Mouse (Mus musculus): ENCODE results near the gene Mlh1. TPM values are rescaled to one million over a fixed set of nuclear protein-coding genes. Genes with fewer than 3 reads are reported as not detected.

Gene Mlh1
- polyA plus RNA-seq (2015; fragmentation: Nextera tagmentation; extraction: Ambion mirVana): 35.0 and 37.3 TPM in 2 replicates

DNA sequence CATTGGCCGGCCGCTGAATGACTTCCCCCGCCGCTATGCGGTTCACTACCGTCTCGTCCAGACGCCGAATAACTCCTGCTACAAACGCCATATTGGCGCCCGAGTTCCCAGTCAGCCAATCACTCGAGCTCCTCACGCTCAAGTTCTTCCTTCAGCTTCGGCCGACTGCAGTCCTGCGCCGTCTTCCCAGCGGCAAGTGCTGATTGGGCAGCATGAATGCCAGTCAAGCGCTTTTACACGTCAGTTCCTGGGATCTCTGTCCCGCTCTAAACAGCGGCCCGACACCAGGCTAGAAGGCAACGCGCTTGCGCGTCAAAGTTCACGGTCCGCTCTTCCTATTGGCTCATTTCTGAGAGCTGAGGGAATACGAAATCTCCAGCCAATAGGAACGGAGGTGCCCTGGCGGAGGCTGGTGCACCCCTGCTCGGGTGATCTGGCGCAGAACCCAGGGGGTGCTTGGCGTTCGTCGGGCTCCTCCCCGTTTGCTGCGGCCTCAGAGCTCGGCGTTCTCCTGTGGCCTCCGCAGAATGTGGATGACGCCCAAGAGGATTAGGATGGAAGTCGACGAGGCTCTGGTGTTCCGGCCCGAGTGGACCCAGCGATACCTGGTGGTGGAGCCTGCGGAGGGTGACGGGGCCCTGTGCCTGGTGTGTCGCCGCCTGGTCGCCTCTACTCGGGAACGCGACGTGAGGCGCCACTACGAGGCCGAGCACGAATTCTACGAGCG is at the start of gene Mlh1, which contains the start of gene Epm2aip1:
Gene Mlh1 (minus strand): TSS at position 358 of the 727 bp plus-strand sequence.
Gene Epm2aip1 (plus strand): TSS at position 496 of the 727 bp plus-strand sequence.
- WGBS: under 1% methylated on average over 63 of the region's 64 CpGs
- H3K9ac ChIP-seq (ENCODE audit: low read length): peak within 1 kb of the TSS; percentile 97
- peak within 1 kb of the TSS; percentile 98 for H3K4me3 ChIP-seq (ENCODE audit: low read length)
- ATAC-seq (ENCODE audit: low read depth): peak; percentile 99
- H3K27ac ChIP-seq (ENCODE audit: low read length): peak within 1 kb of the TSS; percentile 98
- H3K4me2 ChIP-seq (ENCODE audit: low read depth, low read length): peak within 1 kb of the TSS; percentile 83
- H3K4me1 ChIP-seq (replicated peaks; ENCODE audit: control insufficient read depth, insufficient read depth, low read length): peaks cover 33% of the 10 kb centered on the region
- H3K9me3 ChIP-seq (ENCODE audit: control insufficient read depth, low read length): no peaks in the 10 kb centered on the region
- no peaks in the 10 kb centered on the region for H3K27me3 ChIP-seq (ENCODE audit: control insufficient read depth, insufficient read depth, low read depth, low read length)
- peaks cover 3% of the 10 kb centered on the region; the same call in 1 of the 2 replicates for H3K36me3 ChIP-seq (ENCODE audit: control insufficient read depth, insufficient read depth, low read length)

DNA sequence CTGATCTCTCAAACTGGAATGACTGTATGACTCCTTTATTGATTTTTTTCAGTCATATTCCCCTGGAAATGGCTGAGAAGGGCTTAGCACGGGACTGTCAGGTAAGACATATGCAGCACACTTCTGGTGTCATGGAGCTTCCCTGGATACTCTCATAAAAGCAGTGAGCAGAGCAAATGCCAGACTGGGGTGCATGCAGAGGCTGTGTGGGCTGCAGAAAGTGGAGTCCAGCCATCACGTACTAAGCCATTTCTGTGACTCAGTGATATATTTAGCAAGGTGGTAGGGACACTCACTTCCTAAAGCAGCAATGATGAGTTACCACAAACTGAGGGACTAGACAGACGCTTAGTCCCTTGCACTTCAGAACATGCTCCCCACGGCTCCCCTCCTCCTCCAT is 49.3 kb upstream of the Mlh1 start:
- no peak overlapping the region for H3K4me2 ChIP-seq (ENCODE audit: low read depth, low read length)
- H3K27ac ChIP-seq (ENCODE audit: low read length): no peak overlapping the region
- no peak for ATAC-seq (ENCODE audit: low read depth)
- H3K27me3 ChIP-seq (ENCODE audit: control insufficient read depth, insufficient read depth, low read depth, low read length): no peaks in the 10 kb centered on the region
- no peaks in the 10 kb centered on the region for H3K4me1 ChIP-seq (replicated peaks; ENCODE audit: control insufficient read depth, insufficient read depth, low read length)
- H3K4me3 ChIP-seq (ENCODE audit: low read length): no peak overlapping the region
- WGBS: 66% methylated on average over 4 of the region's 4 CpGs
- no peak overlapping the region for H3K9ac ChIP-seq (ENCODE audit: low read length)
- no peaks in the 10 kb centered on the region for H3K9me3 ChIP-seq (ENCODE audit: control insufficient read depth, low read length)
- no peaks in the 10 kb centered on the region for H3K36me3 ChIP-seq (ENCODE audit: control insufficient read depth, insufficient read depth, low read length)

DNA sequence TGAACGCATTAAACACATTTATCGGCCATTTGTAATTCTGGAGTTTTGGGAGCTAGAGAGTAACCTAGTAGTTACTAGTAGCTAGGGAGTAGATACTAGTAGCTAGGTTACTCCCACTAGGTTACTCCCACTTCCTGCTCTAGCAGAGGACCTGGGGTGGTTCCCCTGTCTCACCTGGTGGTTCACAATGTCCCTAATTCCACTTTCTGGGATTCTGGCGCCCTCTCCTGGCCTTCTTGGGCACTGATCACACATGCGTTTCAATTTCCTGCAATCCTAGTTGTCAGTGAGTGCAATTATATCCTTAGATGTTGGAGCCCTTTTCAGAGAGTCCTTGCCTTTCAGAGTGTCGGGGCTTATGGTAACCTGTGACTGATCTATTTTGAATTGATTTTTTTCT is 42.6 kb upstream of the Mlh1 start:
- Histone ChIP-seq H3K27me3 (ENCODE audit: control insufficient read depth, insufficient read depth, low read depth, low read length) (peaks cover 46% of the 10 kb centered on the region), H3K4me2 (ENCODE audit: low read depth, low read length) (no peak overlapping the region), H3K4me3 (ENCODE audit: low read length) (no peak overlapping the region), H3K27ac (ENCODE audit: low read length) (no peak overlapping the region), H3K36me3 (ENCODE audit: control insufficient read depth, insufficient read depth, low read length) (no peaks in the 10 kb centered on the region), H3K9ac (ENCODE audit: low read length) (no peak overlapping the region), H3K9me3 (ENCODE audit: control insufficient read depth, low read length) (0 out of 2 replicates have a peak, but pooled peaks cover 2% of the 10 kb centered on the region), H3K4me1 (replicated peaks; ENCODE audit: control insufficient read depth, insufficient read depth, low read length) (peaks cover 13% of the 10 kb centered on the region)
- ATAC-seq (ENCODE audit: low read depth): no peak
- WGBS: 38% methylated on average over 5 of the region's 5 CpGs

DNA sequence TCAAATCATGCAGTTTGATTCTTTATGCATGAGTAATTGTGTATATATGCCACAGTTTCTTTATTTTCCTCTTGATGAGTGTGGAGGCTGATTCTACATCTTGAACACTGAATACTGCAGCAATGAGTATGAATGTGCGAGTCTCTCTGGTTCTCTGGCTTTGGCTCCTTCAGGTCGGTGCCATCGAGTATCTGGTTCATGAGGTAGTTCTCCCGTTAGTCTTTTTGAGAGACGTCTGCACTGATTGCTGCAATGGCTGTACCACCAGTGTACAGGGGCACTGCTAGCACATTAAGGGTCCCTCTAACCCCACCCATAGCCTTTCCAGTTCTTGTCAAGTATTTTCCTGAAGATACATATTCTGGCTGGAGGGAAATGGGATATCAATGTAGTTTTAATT is 42.2 kb upstream of the Mlh1 start:
- H3K4me2 ChIP-seq (ENCODE audit: low read depth, low read length): no peak overlapping the region
- H3K4me3 ChIP-seq (ENCODE audit: low read length): no peak overlapping the region
- H3K4me1 ChIP-seq (replicated peaks; ENCODE audit: control insufficient read depth, insufficient read depth, low read length): peaks cover 13% of the 10 kb centered on the region
- 0 out of 2 replicates have a peak, but pooled peaks cover 2% of the 10 kb centered on the region for H3K9me3 ChIP-seq (ENCODE audit: control insufficient read depth, low read length)
- WGBS: 19% methylated on average over 5 of the region's 5 CpGs
- ATAC-seq (ENCODE audit: low read depth): no peak
- H3K36me3 ChIP-seq (ENCODE audit: control insufficient read depth, insufficient read depth, low read length): no peaks in the 10 kb centered on the region
- no peak overlapping the region for H3K9ac ChIP-seq (ENCODE audit: low read length)
- H3K27ac ChIP-seq (ENCODE audit: low read length): no peak overlapping the region
- H3K27me3 ChIP-seq (ENCODE audit: control insufficient read depth, insufficient read depth, low read depth, low read length): peaks cover 46% of the 10 kb centered on the region

DNA sequence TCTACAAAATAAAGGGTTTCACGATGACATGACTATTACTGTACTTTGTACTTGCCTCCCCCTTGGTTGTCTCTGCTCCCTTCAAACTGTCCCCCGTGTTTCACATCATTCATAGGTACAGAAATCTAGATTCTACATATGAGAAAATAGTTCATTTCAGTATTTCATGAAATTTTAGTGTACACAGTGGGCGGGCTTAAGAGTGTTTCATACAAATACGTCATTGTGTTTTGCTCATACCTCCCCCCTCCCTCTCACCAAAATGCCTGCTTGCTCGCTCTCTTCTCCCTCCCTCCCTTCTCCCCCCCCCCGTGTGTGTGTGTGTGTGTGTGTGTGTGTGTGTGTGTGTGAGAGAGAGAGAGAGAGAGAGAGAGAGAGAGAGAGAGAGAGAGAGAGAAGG is 41.7 kb upstream of the Mlh1 start:
- H3K4me1 ChIP-seq (replicated peaks; ENCODE audit: control insufficient read depth, insufficient read depth, low read length): peaks cover 13% of the 10 kb centered on the region
- no peak overlapping the region for H3K4me3 ChIP-seq (ENCODE audit: low read length)
- no peak for ATAC-seq (ENCODE audit: low read depth)
- no peaks in the 10 kb centered on the region for H3K36me3 ChIP-seq (ENCODE audit: control insufficient read depth, insufficient read depth, low read length)
- H3K9me3 ChIP-seq (ENCODE audit: control insufficient read depth, low read length): 0 out of 2 replicates have a peak, but pooled peaks cover 2% of the 10 kb centered on the region
- 13% methylated on average over 5 of the region's 6 CpGs for WGBS
- no peak overlapping the region for H3K27ac ChIP-seq (ENCODE audit: low read length)
- no peak overlapping the region for H3K4me2 ChIP-seq (ENCODE audit: low read depth, low read length)
- H3K9ac ChIP-seq (ENCODE audit: low read length): no peak overlapping the region
- H3K27me3 ChIP-seq (ENCODE audit: control insufficient read depth, insufficient read depth, low read depth, low read length): peaks cover 46% of the 10 kb centered on the region

DNA sequence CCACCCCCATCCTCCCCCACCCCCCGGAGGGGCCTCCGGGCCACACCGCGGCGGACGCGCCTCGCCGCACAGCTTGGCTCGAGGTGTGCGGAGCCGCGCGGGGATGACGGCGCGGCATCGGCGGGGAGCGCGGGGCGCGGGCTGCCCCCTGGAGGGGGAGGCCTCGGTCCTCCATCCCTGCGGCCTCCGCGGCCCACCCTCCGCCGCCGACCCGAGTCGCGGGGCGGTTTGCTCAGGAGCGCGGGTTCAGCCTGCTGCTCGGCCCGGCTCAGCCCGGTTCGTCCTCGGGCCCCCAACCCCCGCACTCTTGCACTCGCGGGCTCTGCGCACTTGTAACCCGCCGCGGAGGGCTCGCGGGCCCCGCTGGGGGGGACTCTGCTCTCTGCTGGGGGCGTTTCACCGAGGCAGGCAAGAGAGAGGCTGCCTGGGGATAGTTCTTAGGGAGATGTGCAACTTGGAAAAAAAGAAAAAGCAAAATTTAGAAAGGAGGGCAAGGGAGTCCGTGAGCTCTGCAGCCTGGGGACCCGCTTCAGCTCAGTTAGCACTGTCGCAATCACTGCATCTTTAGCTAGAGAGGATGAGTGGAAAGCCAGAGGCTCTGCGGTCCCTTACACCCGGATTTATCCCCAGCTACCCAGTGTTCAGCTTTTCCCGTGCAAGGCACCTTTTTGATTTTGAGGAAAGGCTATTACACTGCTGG is 41.0 kb upstream of the Mlh1 start:
- peak overlapping the region; percentile 52 for H3K4me3 ChIP-seq (ENCODE audit: low read length)
- H3K4me1 ChIP-seq (replicated peaks; ENCODE audit: control insufficient read depth, insufficient read depth, low read length): peaks cover 13% of the 10 kb centered on the region
- H3K4me2 ChIP-seq (ENCODE audit: low read depth, low read length): peak overlapping the region; percentile 62
- peaks cover 46% of the 10 kb centered on the region for H3K27me3 ChIP-seq (ENCODE audit: control insufficient read depth, insufficient read depth, low read depth, low read length)
- WGBS: under 1% methylated on average over 28 of the region's 59 CpGs
- H3K9me3 ChIP-seq (ENCODE audit: control insufficient read depth, low read length): 0 out of 2 replicates have a peak, but pooled peaks cover 2% of the 10 kb centered on the region
- no peak overlapping the region for H3K27ac ChIP-seq (ENCODE audit: low read length)
- peak overlapping the region; percentile 43 for H3K9ac ChIP-seq (ENCODE audit: low read length)
- H3K36me3 ChIP-seq (ENCODE audit: control insufficient read depth, insufficient read depth, low read length): no peaks in the 10 kb centered on the region
- ATAC-seq (ENCODE audit: low read depth): peak; percentile 17; the same call in 1 of the 2 replicates

DNA sequence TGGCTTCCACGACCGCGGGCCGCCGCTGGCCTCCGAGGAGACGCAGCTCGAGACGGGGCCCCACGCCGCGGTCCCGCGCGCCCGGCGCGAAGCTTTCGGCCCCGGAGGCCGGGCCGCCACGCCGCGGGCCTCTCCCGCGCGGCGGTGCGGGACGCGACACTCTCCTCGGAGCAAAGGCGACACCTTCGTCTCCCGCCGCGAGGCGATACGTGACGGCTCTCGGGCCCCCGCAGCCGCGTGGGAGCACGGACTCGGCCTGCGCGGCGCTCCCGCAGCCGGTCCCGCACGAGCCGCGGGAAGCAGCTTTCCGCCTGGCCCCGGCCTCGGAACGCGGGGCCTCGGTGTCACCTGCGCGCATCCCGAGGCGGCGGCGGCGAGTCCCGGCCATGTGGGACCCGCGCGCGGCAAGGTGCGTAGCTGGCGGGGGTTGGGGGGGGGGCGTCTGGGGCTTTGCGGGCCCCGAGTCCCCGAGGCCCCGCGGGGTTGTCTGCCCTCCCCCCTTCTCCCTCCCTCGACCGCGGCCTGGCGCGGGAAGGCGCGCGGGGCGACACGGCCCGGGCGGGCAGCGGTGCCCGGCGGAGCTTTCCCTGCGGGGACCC is 40.4 kb upstream of the Mlh1 start:
- Histone ChIP-seq H3K27ac (ENCODE audit: low read length) (no peak overlapping the region), H3K36me3 (ENCODE audit: control insufficient read depth, insufficient read depth, low read length) (no peaks in the 10 kb centered on the region), H3K9me3 (ENCODE audit: control insufficient read depth, low read length) (0 out of 2 replicates have a peak, but pooled peaks cover 2% of the 10 kb centered on the region), H3K9ac (ENCODE audit: low read length) (peak overlapping the region; percentile 43), H3K4me1 (replicated peaks; ENCODE audit: control insufficient read depth, insufficient read depth, low read length) (peaks cover 13% of the 10 kb centered on the region), H3K27me3 (ENCODE audit: control insufficient read depth, insufficient read depth, low read depth, low read length) (peaks cover 46% of the 10 kb centered on the region), H3K4me3 (ENCODE audit: low read length) (peak overlapping the region; percentile 52), H3K4me2 (ENCODE audit: low read depth, low read length) (peak overlapping the region; percentile 62)
- whole genome bisulfite sequencing: 1% methylated on average over 64 of the region's 98 CpGs
- peak; percentile 20; the same call in 1 of the 2 replicates for ATAC-seq (ENCODE audit: low read depth)

DNA sequence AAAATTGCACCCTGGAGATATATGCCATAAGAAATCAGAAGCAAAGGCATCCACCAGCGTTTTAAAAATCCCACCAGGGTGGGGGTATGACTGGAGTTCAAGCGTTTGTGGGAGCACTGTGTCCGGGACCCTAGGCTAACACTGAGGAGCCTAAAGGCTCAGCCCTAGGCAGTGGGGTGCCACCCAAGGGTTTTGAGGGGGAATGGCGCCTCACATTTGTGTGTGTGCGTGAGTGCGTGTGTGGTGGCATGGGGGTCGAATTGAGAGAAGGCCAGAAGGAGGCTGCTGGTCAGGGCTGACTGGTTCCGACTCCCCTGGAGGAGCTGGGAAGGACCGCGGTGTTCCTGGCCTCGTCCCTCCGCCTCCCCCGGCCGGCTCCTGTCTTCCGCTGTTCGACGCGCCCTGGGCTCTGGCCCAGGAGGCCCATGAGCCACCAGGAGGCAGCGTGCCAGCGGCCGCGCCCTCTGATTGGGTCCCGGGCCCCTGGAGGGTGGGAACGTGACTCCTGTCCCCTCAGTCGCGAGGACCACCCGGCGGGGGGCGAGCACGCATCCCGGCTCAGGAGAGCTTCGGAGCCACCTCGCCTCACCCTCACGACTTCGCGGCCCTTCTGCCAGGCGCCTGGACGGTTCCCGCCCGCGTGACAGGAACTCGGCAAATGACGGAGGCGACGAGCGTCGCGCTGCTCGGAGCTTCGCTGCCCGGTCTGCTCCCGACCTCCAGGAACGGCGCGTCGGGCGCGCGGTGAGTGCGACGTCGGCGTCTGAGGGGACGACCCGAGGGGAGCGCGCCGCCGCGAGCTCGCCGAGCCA is 39.6 kb upstream of the Mlh1 start, which contains the start of gene Trank1:
Gene Trank1 (plus strand): TSS at position 709 of the 812 bp plus-strand sequence.
- Histone ChIP-seq H3K9ac (ENCODE audit: low read length) (peak within 1 kb of the TSS; percentile 43), H3K27me3 (ENCODE audit: control insufficient read depth, insufficient read depth, low read depth, low read length) (peaks cover 46% of the 10 kb centered on the region), H3K4me2 (ENCODE audit: low read depth, low read length) (peak within 1 kb of the TSS; percentile 62), H3K9me3 (ENCODE audit: control insufficient read depth, low read length) (0 out of 2 replicates have a peak, but pooled peaks cover 2% of the 10 kb centered on the region), H3K36me3 (ENCODE audit: control insufficient read depth, insufficient read depth, low read length) (no peaks in the 10 kb centered on the region), H3K27ac (ENCODE audit: low read length) (no peak within 1 kb of the TSS), H3K4me1 (replicated peaks; ENCODE audit: control insufficient read depth, insufficient read depth, low read length) (peaks cover 13% of the 10 kb centered on the region), H3K4me3 (ENCODE audit: low read length) (peak within 1 kb of the TSS; percentile 52)
- WGBS: 8% methylated on average over 67 of the region's 72 CpGs
- ATAC-seq (ENCODE audit: low read depth): peak; percentile 66
